Mouse (Mus musculus) testis, adult 2 months (tissue): ENCODE measurements around the gene Fubp1. TPM values are rescaled to one million over a fixed set of nuclear protein-coding genes. Genes with fewer than 3 reads are reported as not detected.

Source experiments
- H3K27ac ChIP-seq: fragments of 200-500 bp; 2 replicates; pipeline ENCODE4 v1.5.1; 2012; ENCODE audit warnings: low read depth, low read length; ENCODE audit not compliant: control insufficient read depth, insufficient read depth
- H3K27me3 ChIP-seq: fragments of 200-500 bp; 2 replicates; pipeline ENCODE4 v1.6.1; 2012; ENCODE audit warnings: mild to moderate bottlenecking, low read length, moderate library complexity; ENCODE audit not compliant: control insufficient read depth, insufficient read depth
- H3K36me3 ChIP-seq: fragments of 200-500 bp; 2 replicates; pipeline ENCODE4 v1.6.1; 2012; ENCODE audit warnings: mild to moderate bottlenecking, low read length; ENCODE audit not compliant: control insufficient read depth, insufficient read depth
- H3K4me1 ChIP-seq: fragments of 200-500 bp; 2 replicates; pipeline ENCODE4 v1.6.1; 2012; ENCODE audit warnings: low read length; ENCODE audit not compliant: control insufficient read depth, insufficient read depth
- H3K4me3 ChIP-seq: fragments of 200-500 bp; 2 replicates; pipeline ENCODE4 v1.5.1; 2012; ENCODE audit warnings: low read depth, mild to moderate bottlenecking, low read length, moderate library complexity, mixed read lengths; ENCODE audit not compliant: control insufficient read depth
- CTCF ChIP-seq: fragments of 200-500 bp; IDR thresholded peaks from 2 replicates; pipeline ENCODE4 v1.5.1; 2012; ENCODE audit warnings: low read depth, mild to moderate bottlenecking, inconsistent platforms, low read length, moderate library complexity; ENCODE audit not compliant: control insufficient read depth, insufficient read depth, insufficient replicate concordance
- POLR2A ChIP-seq: fragments of 200-500 bp; IDR thresholded peaks from 2 replicates; pipeline ENCODE4 v1.6.1; 2012; ENCODE audit warnings: low read depth, mild to moderate bottlenecking, inconsistent platforms, low read length, moderate library complexity; ENCODE audit not compliant: control insufficient read depth
- polyA plus RNA-seq: library from polyadenylated mRNA; depleted of rRNA; stranded (reverse); fragments of >200 nt; gene quantifications from 2 replicates; pipeline ENCODE4 v1.2.3, GENCODE M21; 2012; rRNA removed

Gene Fubp1
- polyA plus RNA-seq, 1 experiment: 55.8 TPM

GRCm38 (mm10) chr3:152278431-152278830 is 68.2 kb downstream of the Fubp1 start:
- Histone ChIP-seq H3K4me3 (no peak overlapping the region), H3K27ac (no peak overlapping the region), H3K36me3 (peaks cover under 1% of the 10 kb centered on the region; the same call in 1 of the 2 replicates), H3K4me1 (no peaks in the 10 kb centered on the region), H3K27me3 (no peaks in the 10 kb centered on the region)
- TF ChIP-seq POLR2A (no peak), CTCF (no peak)

- no peak for TF ChIP-seq POLR2A
- TF ChIP-seq CTCF: no peak
- Histone ChIP-seq H3K27me3 (no peaks in the 10 kb centered on the region), H3K4me1 (no peaks in the 10 kb centered on the region), H3K36me3 (peaks cover 1% of the 10 kb centered on the region; the same call in 1 of the 2 replicates), H3K4me3 (no peak overlapping the region), H3K27ac (no peak overlapping the region)
Observed at GRCm38 (mm10) chr3:152282126-152282525, 71.9 kb downstream of the Fubp1 start.

GRCm38 (mm10) chr3:152284306-152284705 is 74.1 kb downstream of the Fubp1 start:
- no peak overlapping the region for H3K27ac ChIP-seq
- TF ChIP-seq CTCF (no peak), POLR2A (no peak)
- H3K4me3 ChIP-seq: no peak overlapping the region
- H3K27me3 ChIP-seq: no peaks in the 10 kb centered on the region
- H3K36me3 ChIP-seq: peaks cover 1% of the 10 kb centered on the region; the same call in 1 of the 2 replicates
- H3K4me1 ChIP-seq: no peaks in the 10 kb centered on the region

- TF ChIP-seq CTCF: no peak
- TF ChIP-seq POLR2A: no peak
- H3K27me3 ChIP-seq: no peaks in the 10 kb centered on the region
- H3K36me3 ChIP-seq: peaks cover 1% of the 10 kb centered on the region; the same call in 1 of the 2 replicates
Observed at GRCm38 (mm10) chr3:152284759-152285158, 74.5 kb downstream of the Fubp1 start.

More at GRCm38 (mm10) chr3:152284759-152285158, 74.5 kb downstream of the Fubp1 start:
- H3K4me1 ChIP-seq: no peaks in the 10 kb centered on the region
- H3K27ac ChIP-seq: no peak overlapping the region
- H3K4me3 ChIP-seq: no peak overlapping the region

Other genes with a start within 250 kb of the Fubp1 start
- gene Gipc2, start 44.2 kb upstream of the Fubp1 start, polyA plus RNA-seq: 7.5 and 9.7 TPM in 2 replicates
- 72.6 and 94.4 TPM in 2 replicates for gene Dnajb4, start 120 bp upstream of the Fubp1 start, polyA plus RNA-seq
- 0.65 and 0.81 TPM in 2 replicates for gene Nexn, start 55.9 kb downstream of the Fubp1 start, polyA plus RNA-seq
- 3.0 and 3.6 TPM in 2 replicates for gene Miga1, start 130.0 kb downstream of the Fubp1 start, polyA plus RNA-seq
- 6.3 and 6.5 TPM in 2 replicates for gene Usp33, start 136.1 kb downstream of the Fubp1 start, polyA plus RNA-seq
- gene Zzz3, start 185.1 kb downstream of the Fubp1 start, polyA plus RNA-seq: 12.6 and 12.7 TPM in 2 replicates